Mouse (Mus musculus) heart, embryonic 14.5 days (tissue): Measurements from ENCODE around the gene Cd81. TPM values are rescaled to one million over a fixed set of nuclear protein-coding genes. Genes with fewer than 3 reads are reported as not detected.

Source experiments
- ATAC-seq: fragments of 200-750 bp; cut with Nextera tagmentation; 2 replicates; pipeline ENCODE4 v1.8.0; 2017; ENCODE audit warnings: low read depth, moderate TSS enrichment; ENCODE audit not compliant: insufficient number of reproducible peaks, insufficient read depth, low FRiP score
- H3K27ac ChIP-seq, 2 experiments: fragments of 200-500 bp in 1 of 2; fragments of 300-500 bp in 1 of 2; sonication (generic) in 1 of 2; replicated peaks in 1 of 2; 2 replicates each; pipeline ENCODE4 v1.5.1; 2012 to 2014; ENCODE audit warnings: low read depth in 2 of 2, low read length in 2 of 2, control low read depth in 1 of 2, mild to moderate bottlenecking in 1 of 2, mixed read lengths in 1 of 2; ENCODE audit not compliant: control insufficient read depth in 1 of 2, insufficient read depth in 1 of 2
- H3K27me3 ChIP-seq: fragments of 300-500 bp; sonication (generic); 2 replicates; pipeline ENCODE4 v1.6.1; 2014; ENCODE audit warnings: mild to moderate bottlenecking, low read length, control low read depth; ENCODE audit not compliant: control insufficient read depth, insufficient read depth
- H3K36me3 ChIP-seq: fragments of 300-500 bp; sonication (generic); 2 replicates; pipeline ENCODE4 v1.6.1; 2014; ENCODE audit warnings: mild to moderate bottlenecking, control low read depth, low read length, mixed read lengths; ENCODE audit not compliant: control insufficient read depth, insufficient read depth
- H3K4me1 ChIP-seq, 2 experiments: fragments of 200-500 bp in 1 of 2; fragments of 300-500 bp in 1 of 2; sonication (generic) in 1 of 2; 2 replicates each; pipeline ENCODE4 v1.6.1; 2012 to 2014; ENCODE audit warnings: low read length in 2 of 2, control low read depth in 1 of 2, mixed read lengths in 1 of 2; ENCODE audit not compliant: control insufficient read depth in 2 of 2, insufficient read depth in 2 of 2
- H3K4me2 ChIP-seq: fragments of 300-500 bp; sonication (generic); 2 replicates; pipeline ENCODE4 v1.6.1; 2014; ENCODE audit warnings: mild to moderate bottlenecking, low read length
- H3K4me3 ChIP-seq, 2 experiments: fragments of 200-500 bp in 1 of 2; fragments of 300-500 bp in 1 of 2; sonication (generic) in 1 of 2; 2 replicates each; pipeline ENCODE4 v1.5.1; 2012 to 2014; ENCODE audit warnings: low read length in 2 of 2, mild to moderate bottlenecking in 2 of 2, control low read depth in 1 of 2, low read depth in 1 of 2, moderate library complexity in 1 of 2; ENCODE audit not compliant: control insufficient read depth in 1 of 2, insufficient read depth in 1 of 2
- H3K9ac ChIP-seq: fragments of 300-500 bp; sonication (generic); 2 replicates; pipeline ENCODE4 v1.6.1; 2014; ENCODE audit warnings: mild to moderate bottlenecking, low read length
- H3K9me3 ChIP-seq: fragments of 300-500 bp; sonication (generic); 2 replicates; pipeline ENCODE4 v1.6.1; 2016; ENCODE audit warnings: low read length, control low read depth; ENCODE audit not compliant: control insufficient read depth
- WGBS: fragments of 180-500 bp; shearing (Covaris S2); extraction: QIAGEN DNeasy Blood & Tissue Kit; methylation state at CpG from one replicate; pipeline ENCODE4 v1.1.7; 2014; 5-methylcytosine and 5-hydroxymethylcytosine counted together
- polyA plus RNA-seq: library from polyadenylated mRNA; unstranded; fragments of >200 nt; fragmentation: Nextera tagmentation; extraction: Ambion mirVana; gene quantifications from 2 replicates; pipeline ENCODE4 v1.2.1, GENCODE M21; 2014

Gene Cd81
- polyA plus RNA-seq, 1 experiment from 2014 or later: 947 TPM

DNA sequence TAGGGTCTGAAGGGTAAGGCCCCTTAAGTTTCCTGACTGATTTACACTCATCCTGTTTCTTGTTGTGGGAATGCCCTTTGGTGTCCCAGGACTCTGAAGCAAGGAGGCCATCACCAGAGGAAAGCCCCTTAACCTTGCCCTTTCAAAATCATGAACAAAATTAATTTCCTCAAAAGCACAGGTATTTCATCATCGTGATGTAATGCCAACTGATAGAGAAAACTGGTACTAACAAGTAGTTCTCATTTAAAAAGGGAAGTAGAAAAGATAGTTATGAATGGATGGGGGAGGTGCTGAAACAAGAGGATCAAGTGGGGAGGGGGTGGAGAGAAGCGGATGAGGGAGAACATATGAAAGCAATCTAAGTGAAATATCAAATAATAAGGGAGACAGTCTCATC lies 29.0 kb upstream of the Cd81 start:
- no peak overlapping the region for H3K9ac ChIP-seq
- no peaks in the 10 kb centered on the region for H3K9me3 ChIP-seq
- no peaks in the 10 kb centered on the region for H3K36me3 ChIP-seq
- ATAC-seq: no peak
- H3K4me2 ChIP-seq: no peak overlapping the region
- peaks cover 4 to 12% of the 10 kb centered on the region in 2 experiments for H3K4me1 ChIP-seq
- H3K27me3 ChIP-seq: no peaks in the 10 kb centered on the region
- no peak overlapping the region for H3K4me3 ChIP-seq
- H3K27ac ChIP-seq: no peak overlapping the region
- WGBS: 85% methylated on average over 2 of the region's 2 CpGs

DNA sequence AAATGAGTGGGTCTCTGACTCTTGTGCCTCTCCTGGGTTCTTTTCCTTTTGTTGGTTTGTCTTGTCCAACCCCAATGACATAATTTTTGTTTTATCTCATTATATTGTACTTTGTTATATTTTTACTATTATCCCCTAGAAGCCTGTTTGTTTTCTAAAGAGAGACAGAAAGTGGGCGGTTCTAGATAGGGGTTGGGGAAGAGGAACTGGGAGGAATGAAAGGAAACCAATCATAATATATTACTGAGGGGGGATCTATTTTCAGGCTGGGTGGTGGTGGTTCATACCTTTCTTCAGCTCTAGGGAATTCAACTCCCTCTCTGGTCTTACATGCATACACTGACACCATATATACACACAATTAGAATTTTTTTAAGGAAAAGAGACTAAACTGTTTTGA lies 28.2 kb upstream of the Cd81 start:
- WGBS: 88% methylated on average over 1 of the region's 1 CpGs
- no peaks in the 10 kb centered on the region for H3K9me3 ChIP-seq
- ATAC-seq: no peak

DNA sequence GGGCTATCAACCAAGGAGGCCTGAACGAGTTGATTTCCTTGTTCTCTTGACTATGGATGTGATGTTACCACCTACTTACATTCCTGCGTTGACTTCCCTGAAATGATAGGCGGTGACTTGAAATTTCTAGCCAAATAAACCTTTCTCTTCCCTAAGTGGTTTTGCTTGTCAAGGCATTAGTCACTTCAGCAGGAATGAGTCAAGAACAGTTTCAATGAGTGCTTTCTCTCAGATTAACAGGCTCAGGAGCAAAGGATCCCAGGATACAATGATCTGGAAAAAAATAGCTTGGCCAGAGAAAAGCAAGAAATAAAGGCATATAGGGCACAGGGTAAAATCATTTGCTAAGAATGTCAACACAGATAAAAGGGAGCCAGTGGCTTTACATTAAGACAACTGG lies 27.0 kb upstream of the Cd81 start:
- H3K9ac ChIP-seq: no peak overlapping the region
- WGBS: 83% methylated on average over 3 of the region's 3 CpGs
- H3K9me3 ChIP-seq: no peaks in the 10 kb centered on the region
- peaks cover 4 to 12% of the 10 kb centered on the region in 2 experiments; a peak in 3 of 4 replicates for H3K4me1 ChIP-seq
- no peak overlapping the region for H3K27ac ChIP-seq
- H3K36me3 ChIP-seq: no peaks in the 10 kb centered on the region
- no peak overlapping the region for H3K4me2 ChIP-seq
- H3K27me3 ChIP-seq: no peaks in the 10 kb centered on the region
- H3K4me3 ChIP-seq: no peak overlapping the region
- no peak for ATAC-seq

More for the DNA sequence above, 28.2 kb upstream of the Cd81 start:
- no peak overlapping the region for H3K9ac ChIP-seq
- H3K4me3 ChIP-seq: no peak overlapping the region
- H3K36me3 ChIP-seq: no peaks in the 10 kb centered on the region
- H3K4me2 ChIP-seq: no peak overlapping the region
- H3K4me1 ChIP-seq: peaks cover 4 to 12% of the 10 kb centered on the region in 2 experiments; a peak in 3 of 4 replicates
- H3K27me3 ChIP-seq: no peaks in the 10 kb centered on the region
- H3K27ac ChIP-seq: no peak overlapping the region

DNA sequence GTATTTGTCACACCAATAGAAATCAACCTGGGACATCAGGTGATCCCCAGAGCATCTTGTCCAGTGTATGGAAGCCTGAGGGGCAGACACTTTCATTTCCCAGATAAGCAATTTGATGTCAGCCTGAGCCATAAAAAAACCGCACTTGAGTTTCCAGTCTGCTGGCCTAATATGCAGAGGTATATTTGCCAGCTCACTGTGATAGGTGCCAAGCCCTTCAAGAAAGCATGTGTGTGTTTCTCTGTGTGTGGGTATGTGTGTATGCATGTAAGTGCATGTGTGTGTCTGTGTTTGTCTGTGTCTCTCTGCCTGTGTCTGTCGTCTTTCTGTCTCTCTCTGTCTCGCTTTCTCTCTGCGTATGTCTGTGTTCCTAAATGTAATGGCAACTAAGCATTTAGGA lies 25.3 kb upstream of the Cd81 start:
- no peaks in the 10 kb centered on the region for H3K27me3 ChIP-seq
- 85% methylated on average over 4 of the region's 4 CpGs for WGBS
- H3K4me2 ChIP-seq: no peak overlapping the region
- no peak for ATAC-seq
- H3K27ac ChIP-seq: peak overlapping the region in 1 of 2 experiments; percentile 11; a peak in 1 of 4 replicates
- no peaks in the 10 kb centered on the region for H3K36me3 ChIP-seq
- H3K4me1 ChIP-seq: peaks cover 6 to 20% of the 10 kb centered on the region in 2 experiments
- H3K9ac ChIP-seq: no peak overlapping the region
- H3K4me3 ChIP-seq: no peak overlapping the region
- H3K9me3 ChIP-seq: no peaks in the 10 kb centered on the region

DNA sequence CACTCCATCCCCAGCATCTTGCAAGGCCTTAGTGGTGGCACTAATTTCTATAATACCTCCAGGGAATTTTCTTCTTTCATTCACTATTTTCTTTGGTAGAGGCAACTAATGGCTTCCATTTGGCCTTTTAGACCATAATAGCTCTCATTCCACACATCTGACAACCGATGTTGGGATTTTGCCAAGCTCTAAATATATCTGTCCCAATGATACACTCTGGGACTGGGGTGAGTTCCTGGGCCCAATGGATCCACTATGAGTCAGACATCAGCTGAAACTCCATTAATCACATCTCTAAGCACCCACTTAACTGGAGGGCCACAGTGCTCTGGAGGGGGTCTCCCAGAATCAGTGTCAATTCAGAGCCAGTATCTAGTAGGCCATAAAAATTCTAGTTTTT lies 20.7 kb upstream of the Cd81 start:
- H3K4me2 ChIP-seq: peak overlapping the region; percentile 16; the same call in 1 of the 2 replicates
- no peak overlapping the region for H3K4me3 ChIP-seq
- no peak overlapping the region for H3K9ac ChIP-seq
- peaks cover 6 to 23% of the 10 kb centered on the region in 2 experiments for H3K4me1 ChIP-seq
- no peak for ATAC-seq
- WGBS: 20% methylated on average over 1 of the region's 1 CpGs
- no peaks in the 10 kb centered on the region for H3K9me3 ChIP-seq
- H3K27me3 ChIP-seq: no peaks in the 10 kb centered on the region
- H3K27ac ChIP-seq: peak overlapping the region; percentile 25 to 65; a peak in 3 of 4 replicates
- H3K36me3 ChIP-seq: 0 out of 2 replicates have a peak, but pooled peaks cover 5% of the 10 kb centered on the region

DNA sequence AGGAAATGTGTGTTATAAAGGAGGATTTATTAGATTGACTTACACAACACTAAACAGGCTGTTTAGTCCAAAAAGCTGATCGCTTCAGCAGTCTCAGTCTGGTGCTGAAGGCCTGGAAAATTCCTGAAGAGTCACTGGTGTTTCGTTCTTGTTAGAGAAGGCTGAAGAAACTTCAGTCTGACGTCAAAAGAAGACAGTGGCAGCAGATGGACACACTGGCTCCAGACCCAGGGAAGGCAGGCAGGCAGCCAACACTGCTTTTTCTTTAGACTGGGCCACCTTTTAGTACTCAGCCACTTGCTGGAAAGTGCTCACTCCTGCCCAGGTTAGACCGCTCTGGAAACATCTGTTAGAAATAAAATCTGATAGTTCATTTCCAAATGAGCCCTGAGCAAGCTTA lies 19.0 kb upstream of the Cd81 start:
- Histone ChIP-seq H3K36me3 (0 out of 2 replicates have a peak, but pooled peaks cover 5% of the 10 kb centered on the region), H3K9me3 (no peaks in the 10 kb centered on the region), H3K4me2 (no peak overlapping the region), H3K27ac (no peak overlapping the region), H3K27me3 (no peaks in the 10 kb centered on the region), H3K4me3 (no peak overlapping the region), H3K9ac (no peak overlapping the region), H3K4me1 (peaks cover 2 to 11% of the 10 kb centered on the region in 2 experiments; a peak in 3 of 4 replicates)
- 73% methylated on average over 4 of the region's 4 CpGs for WGBS
- ATAC-seq: no peak

DNA sequence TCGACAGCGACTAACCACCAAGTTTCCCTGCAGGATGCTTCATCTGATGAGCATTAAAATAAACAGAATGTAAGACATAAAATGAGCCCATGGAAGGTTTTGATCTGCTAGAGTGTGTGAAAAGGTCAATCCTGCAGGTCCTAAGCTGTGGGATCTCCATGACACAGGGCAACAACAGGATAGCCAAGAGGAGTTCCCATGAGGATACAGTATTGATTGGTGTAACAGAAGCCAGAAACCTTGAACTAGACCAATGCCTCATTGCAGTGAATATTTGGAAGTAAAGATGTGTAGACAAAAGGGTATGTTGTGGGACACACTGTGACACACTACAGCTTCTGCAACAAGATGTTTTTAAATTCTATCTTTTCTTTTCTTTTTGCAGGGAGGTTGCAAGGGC lies 18.4 kb upstream of the Cd81 start:
- H3K36me3 ChIP-seq: 0 out of 2 replicates have a peak, but pooled peaks cover 5% of the 10 kb centered on the region
- H3K4me1 ChIP-seq: peaks cover 2 to 11% of the 10 kb centered on the region in 2 experiments; a peak in 3 of 4 replicates
- H3K4me3 ChIP-seq: no peak overlapping the region
- no peak for ATAC-seq
- no peak overlapping the region for H3K4me2 ChIP-seq
- no peak overlapping the region for H3K27ac ChIP-seq
- no peaks in the 10 kb centered on the region for H3K9me3 ChIP-seq
- WGBS: 93% methylated on average over 2 of the region's 2 CpGs
- H3K9ac ChIP-seq: no peak overlapping the region
- H3K27me3 ChIP-seq: no peaks in the 10 kb centered on the region
